Mouse (Mus musculus) erythroblast, embryonic 14.5 days (primary cell): Measurements from ENCODE around the gene Tcp10a.
"Not testable (repeated sequence)": the region's sequence is repeated elsewhere in the genome, so short reads cannot be mapped to it uniquely, and the experiment has no call there.

Experiments
- GATA1 ChIP-seq: IDR thresholded peaks from 2 replicates; pipeline ENCODE4 v1.6.1; 2012; ENCODE audit warnings: low read length, inconsistent platforms, mixed read lengths
- TAL1 ChIP-seq: IDR thresholded peaks from 3 replicates; pipeline ENCODE4 v1.6.1; 2012; ENCODE audit warnings: low read length, inconsistent platforms, mixed read lengths

GRCm38 (mm10) chr17:7366265-7366664 is 41.8 kb downstream of the Tcp10a start:
- TF ChIP-seq GATA1, TAL1: not testable (repeated sequence)
